Mouse (Mus musculus) cerebellum, adult 11-12 months (tissue): ENCODE data around the gene Mrpl30.

Experiments
- DNase-seq: peaks from one replicate; pipeline ENCODE4 v3.0.0; 2022

Mrpl30 gene

DNA sequence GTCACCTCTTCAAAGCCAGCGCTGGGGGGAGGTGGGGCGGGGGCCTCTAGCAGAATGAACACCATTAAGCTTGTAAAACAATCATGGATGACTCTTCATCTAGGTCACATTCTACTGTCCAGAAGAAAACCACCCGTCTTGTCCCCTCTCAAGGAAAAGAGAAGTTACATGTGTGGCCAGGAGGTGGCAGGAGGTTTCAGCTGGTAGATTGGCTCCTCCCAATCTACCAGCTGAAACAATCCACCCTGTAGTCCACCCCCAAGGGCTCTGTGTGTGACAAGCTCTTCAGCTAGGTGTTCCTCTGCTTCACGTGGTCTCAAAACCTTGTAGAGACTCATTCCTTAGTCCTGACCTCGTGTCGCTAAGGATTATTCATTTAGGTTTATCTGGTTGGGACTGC lies 12.9 kb downstream of the Mrpl30 start:
- DNase-seq, result no peak

DNA sequence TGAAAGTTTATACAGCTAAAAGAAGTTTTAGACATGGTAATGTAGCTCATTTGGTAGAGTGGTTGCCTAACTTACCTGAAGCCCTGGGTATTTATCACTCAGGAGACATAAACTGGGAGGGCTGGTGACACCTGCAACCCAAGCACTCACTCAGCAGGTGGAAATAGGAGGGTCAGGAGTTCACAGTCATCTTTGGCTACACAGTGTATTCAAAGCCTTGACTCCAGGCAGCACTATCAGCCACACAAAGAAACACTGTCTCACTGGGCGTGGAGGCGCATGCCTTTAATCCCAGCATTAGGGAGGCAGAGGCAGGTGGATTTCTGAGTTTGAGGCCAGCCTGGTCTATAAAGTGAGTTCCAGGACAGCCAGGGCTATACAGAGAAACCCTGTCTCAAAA lies 22.5 kb downstream of the Mrpl30 start:
- no peak for DNase-seq

DNA sequence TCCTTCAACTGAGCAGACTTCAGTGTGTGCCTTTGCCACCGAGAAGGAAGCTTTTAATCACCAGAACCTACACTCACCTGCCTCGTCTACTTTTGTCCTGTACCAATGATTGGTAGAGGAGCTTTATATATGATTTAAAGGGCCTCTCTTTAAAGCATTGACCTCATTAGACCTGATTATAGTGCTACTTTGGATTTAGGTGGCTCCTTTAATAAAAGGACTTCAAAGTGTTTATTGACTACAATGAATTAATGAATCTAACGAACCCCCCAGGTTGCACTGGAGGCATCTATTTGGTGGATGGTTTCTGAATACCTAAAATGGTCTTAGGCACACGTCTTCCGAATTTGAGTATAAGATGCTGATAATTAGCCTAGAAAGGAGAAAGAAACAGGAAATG lies 26.1 kb downstream of the Mrpl30 start, which contains the start of gene Lyg2:
TSS of gene Lyg2 (minus strand) at position 101 of the 400 bp plus-strand sequence.
- DNase-seq, result no peak

DNA sequence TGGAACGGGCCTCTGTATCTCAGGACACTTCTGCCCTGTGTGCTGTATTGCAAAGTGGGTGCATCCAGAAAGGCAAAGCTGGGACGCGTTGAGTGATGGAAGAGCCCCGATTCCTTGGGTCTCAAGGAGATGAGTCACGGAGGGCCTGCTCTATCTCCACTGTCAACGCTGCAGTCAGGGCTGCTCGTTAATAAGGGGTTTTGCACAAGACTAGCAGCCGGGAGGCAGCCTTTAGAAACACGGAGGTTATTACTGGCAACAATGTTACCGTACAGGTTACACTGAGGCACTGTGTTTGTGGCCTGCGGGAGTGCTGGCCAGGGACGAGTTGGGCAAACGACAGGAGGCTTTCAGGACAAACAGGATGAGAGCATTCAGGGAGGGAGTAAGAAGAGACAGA lies 27.4 kb downstream of the Mrpl30 start:
- no peak for DNase-seq

DNA sequence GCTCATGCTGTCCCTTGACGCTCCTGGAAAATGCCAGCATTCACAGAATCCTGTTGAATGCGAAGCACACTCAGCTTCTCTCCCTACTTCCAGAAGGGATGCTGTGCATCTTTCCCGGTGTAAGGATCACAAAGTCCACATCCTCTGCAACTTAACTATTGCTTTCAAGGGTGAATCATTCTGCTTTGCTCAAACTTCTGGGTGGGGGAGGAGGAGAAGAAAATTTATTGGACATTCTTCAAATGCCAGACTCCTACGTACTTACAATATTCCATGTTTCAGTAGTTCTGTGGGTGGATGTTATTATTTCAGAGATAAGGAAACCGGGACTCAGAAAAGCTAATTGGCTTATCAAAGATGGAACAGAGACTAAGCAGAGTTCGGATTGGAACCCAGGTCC lies 27.8 kb downstream of the Mrpl30 start:
- no peak for DNase-seq

DNA sequence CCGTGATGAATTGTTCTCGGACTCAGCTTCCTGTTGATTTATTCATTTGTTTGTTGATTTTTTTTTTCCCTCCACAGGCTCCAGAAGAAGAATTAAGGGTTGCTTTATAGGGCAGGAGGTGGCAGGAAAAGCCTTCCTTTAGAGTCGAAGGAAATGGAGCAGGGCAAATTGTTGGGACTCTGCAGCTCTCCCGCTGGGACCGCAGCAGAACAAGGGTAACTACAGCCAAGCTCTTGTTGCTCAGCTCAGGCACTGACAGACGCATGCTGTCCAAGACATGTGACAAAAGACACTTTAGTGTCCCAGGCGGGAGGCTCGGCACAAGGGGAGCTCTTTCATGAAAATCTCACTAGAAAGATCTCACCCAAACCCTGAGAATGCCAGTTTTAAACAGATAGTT lies 32.3 kb downstream of the Mrpl30 start:
- DNase-seq, result peak; percentile 29

DNA sequence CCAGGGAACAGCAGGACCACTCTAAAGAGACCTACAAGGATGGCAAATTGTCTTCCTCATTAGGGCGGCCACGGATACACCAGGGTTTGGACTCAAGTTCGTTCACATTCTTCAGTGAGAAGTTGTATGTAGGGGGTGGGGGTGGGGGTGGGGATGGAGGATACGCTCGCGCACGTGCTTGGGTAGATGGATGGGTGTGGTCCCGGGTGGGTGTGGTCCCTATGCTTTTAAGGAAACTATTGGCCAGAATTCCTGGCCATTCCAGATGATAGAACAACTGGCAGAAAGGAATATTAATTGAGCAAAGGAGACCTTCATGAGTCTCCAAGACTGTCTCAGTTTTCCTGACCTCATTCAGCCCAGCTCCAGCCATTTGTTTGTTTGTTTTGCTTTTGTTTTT lies 35.7 kb downstream of the Mrpl30 start:
- DNase-seq, result no peak

DNA sequence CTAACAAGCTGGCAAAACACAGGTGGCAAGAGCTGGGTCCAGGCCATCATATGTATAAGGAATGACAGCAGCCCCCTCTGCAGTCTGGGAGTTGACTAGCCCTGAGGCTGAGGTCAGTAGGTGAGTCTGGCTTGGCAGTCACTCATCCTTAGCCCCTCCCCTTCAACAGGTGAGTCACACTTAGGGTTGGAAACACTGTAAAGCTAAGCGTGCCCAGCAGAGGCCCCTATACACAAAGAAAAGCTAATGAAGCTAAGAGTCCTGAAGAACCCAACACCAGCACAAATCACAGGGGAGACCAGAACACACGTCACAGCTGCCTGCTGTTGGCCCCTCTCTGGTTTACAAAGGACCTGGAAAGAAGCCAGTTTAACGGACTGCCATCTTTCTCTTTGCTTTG lies 41.5 kb downstream of the Mrpl30 start:
- no peak for DNase-seq
